Mouse (Mus musculus): ENCODE results near the gene Dop1a. TPM values are rescaled to one million over a fixed set of nuclear protein-coding genes. Genes with fewer than 3 reads are reported as not detected.
A peak's percentile ranks its signal among the peaks of the same experiment; 100 is the strongest.

Dop1a gene
- polyA plus RNA-seq, 1 experiment from 2014 or later: 21.7 TPM

DNA sequence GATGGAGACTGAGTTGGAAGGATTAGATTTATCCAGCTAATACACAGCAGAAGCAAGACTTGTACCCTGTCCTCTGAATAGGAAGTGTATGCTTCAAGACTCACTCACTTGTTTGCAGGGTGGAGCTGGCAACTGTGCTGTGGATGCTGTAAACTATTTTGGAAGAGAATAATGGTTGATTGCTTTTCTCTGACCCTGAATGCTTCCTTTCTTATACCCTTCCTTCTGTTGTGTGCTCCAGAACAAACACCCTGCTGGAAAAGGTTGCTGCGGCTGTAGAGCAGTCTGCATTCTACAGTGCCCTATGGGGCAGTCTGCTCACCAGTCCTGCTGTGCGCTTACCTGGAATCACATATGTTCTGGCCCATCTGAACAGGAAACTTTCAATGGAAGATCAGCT lies 24.8 kb downstream of the Dop1a start:
- no peak for ATAC-seq
- POLR2A ChIA-PET: no interaction called here
- CTCF ChIA-PET: interaction anchor here (1.0 to 1.7 kb wide), 2 partner anchors 14 to 53 kb away, joined by 3 to 5 read pairs; no protein-coding TSS in a partner anchor
- no peak for TF ChIP-seq CTCF (IDR thresholded peaks at IDR 0.05)
- in situ Hi-C loops (cut with MboI; ENCODE audit: low pct_unique_long_range_greater_than_20kb): no loop called here
- H3K27me3 ChIP-seq: no peaks in the 10 kb centered on the region
- DNase-seq (ENCODE audit: low read depth, low spot score): no peak

GRCm38 (mm10) chr9:86496261-86496660 lies 29.3 kb downstream of the Dop1a start:
- DNase-seq (ENCODE audit: low read depth, low spot score): no peak
- ChIA-PET POLR2A (no interaction called here), CTCF (interaction anchor here (1.3 kb wide), 1 partner anchor 15 kb away, joined by 3 read pairs; no protein-coding TSS in a partner anchor)
- no peaks in the 10 kb centered on the region for H3K27me3 ChIP-seq
- TF ChIP-seq CTCF (IDR thresholded peaks at IDR 0.05): no peak
- no peak for ATAC-seq
- in situ Hi-C loops (cut with MboI; ENCODE audit: low pct_unique_long_range_greater_than_20kb): no loop called here

GRCm38 (mm10) chr9:86499083-86499482 lies 32.1 kb downstream of the Dop1a start:
- ChIA-PET POLR2A (no interaction called here), CTCF (interaction anchor here (0.7 to 2.5 kb wide), 4 partner anchors 21 to 47 kb away, joined by 3 to 8 read pairs (median 4); no protein-coding TSS in a partner anchor)
- no peaks in the 10 kb centered on the region for H3K27me3 ChIP-seq
- no peak for DNase-seq (ENCODE audit: low read depth, low spot score)
- no peak for ATAC-seq
- in situ Hi-C loops (cut with MboI; ENCODE audit: low pct_unique_long_range_greater_than_20kb): no loop called here
- no peak for TF ChIP-seq CTCF (IDR thresholded peaks at IDR 0.05)

DNA sequence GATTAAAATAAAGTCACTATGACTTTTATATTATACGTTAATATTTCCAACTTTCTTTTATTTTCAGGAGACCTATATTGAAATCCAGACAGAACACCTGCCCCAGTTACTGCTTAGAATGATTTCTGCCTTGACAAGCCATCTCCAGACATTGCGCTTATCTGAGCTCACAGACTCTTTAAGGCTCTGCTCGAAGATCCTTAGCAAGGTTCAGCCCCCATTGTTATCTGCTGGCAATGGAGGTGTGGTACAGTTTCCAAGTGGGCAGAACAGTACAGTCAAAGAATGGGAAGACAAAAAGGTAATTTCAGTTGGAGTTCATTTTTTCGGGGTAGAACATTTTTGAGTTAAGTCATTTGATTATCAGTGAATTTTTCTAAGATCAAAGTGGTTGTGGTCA lies 40.5 kb downstream of the Dop1a start:
- no peaks in the 10 kb centered on the region for H3K27me3 ChIP-seq
- ATAC-seq (no peak), DNase-seq (ENCODE audit: low read depth, low spot score) (no peak)
- POLR2A ChIA-PET: no interaction called here
- TF ChIP-seq CTCF (IDR thresholded peaks at IDR 0.05): no peak
- in situ Hi-C loops (cut with MboI; ENCODE audit: low pct_unique_long_range_greater_than_20kb): no loop called here
- CTCF ChIA-PET: interaction anchor here (2.0 to 2.6 kb wide), 2 partner anchors 15 to 16 kb away, joined by 5 read pairs; no protein-coding TSS in a partner anchor

- H3K27me3 ChIP-seq: no peaks in the 10 kb centered on the region
- ATAC-seq (no peak), DNase-seq (ENCODE audit: low read depth, low spot score) (no peak)
- in situ Hi-C loops (cut with MboI; ENCODE audit: low pct_unique_long_range_greater_than_20kb): no loop called here
- ChIA-PET POLR2A (interaction anchor here (1.1 kb wide), 1 partner anchor 17 kb away, joined by 3 read pairs; no protein-coding TSS in a partner anchor), CTCF (interaction anchor here (1.4 kb wide), 1 partner anchor 31 kb away, joined by 3 read pairs; no protein-coding TSS in a partner anchor)
- TF ChIP-seq CTCF (IDR thresholded peaks at IDR 0.05): no peak
Observed at GRCm38 (mm10) chr9:86513733-86514132, 46.8 kb downstream of the Dop1a start.

DNA sequence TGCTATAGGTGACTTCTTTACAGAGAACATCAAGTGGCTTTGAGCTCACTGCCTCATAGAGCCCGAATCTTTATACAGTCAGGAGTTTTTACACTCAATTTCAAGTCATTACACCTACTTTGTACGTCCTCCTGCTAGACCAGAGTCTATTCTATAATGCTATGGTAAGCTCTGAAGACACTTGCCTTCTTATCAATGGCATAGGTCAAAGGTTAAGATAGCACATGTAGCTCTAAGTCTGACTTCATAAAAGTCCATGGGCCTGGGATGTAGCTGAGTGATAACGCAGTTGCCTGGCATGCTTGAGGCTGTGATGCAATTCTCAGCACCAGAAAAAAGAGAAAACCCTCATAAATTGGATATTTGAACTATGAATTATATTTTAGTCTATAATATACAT lies 47.4 kb downstream of the Dop1a start:
- POLR2A ChIA-PET: no interaction called here
- TF ChIP-seq CTCF (IDR thresholded peaks at IDR 0.05): no peak
- DNase-seq (ENCODE audit: low read depth, low spot score) (no peak), ATAC-seq (no peak)
- in situ Hi-C loops (cut with MboI; ENCODE audit: low pct_unique_long_range_greater_than_20kb): no loop called here
- H3K27me3 ChIP-seq: no peaks in the 10 kb centered on the region
- CTCF ChIA-PET: interaction anchor here (0.6 to 1.4 kb wide), 3 partner anchors 15 to 30 kb away, joined by 3 read pairs; no protein-coding TSS in a partner anchor

- no peak for ATAC-seq
- no peak for TF ChIP-seq CTCF (IDR thresholded peaks at IDR 0.05)
- in situ Hi-C loops (cut with MboI; ENCODE audit: low pct_unique_long_range_greater_than_20kb): no loop called here
- POLR2A ChIA-PET: no interaction called here
- H3K27me3 ChIP-seq: no peaks in the 10 kb centered on the region
- CTCF ChIA-PET: interaction anchor here (0.6 to 1.4 kb wide), 4 partner anchors 15 to 58 kb away, joined by 3 to 4 read pairs (median 3); no protein-coding TSS in a partner anchor
- DNase-seq (ENCODE audit: low read depth, low spot score): no peak
Observed at GRCm38 (mm10) chr9:86514798-86515197, 47.8 kb downstream of the Dop1a start.

- CTCF ChIA-PET: interaction anchor here (0.7 to 1.1 kb wide), 2 partner anchors 14 to 46 kb away, joined by 4 to 5 read pairs; no protein-coding TSS in a partner anchor
- H3K27me3 ChIP-seq: no peaks in the 10 kb centered on the region
- POLR2A ChIA-PET: no interaction called here
- in situ Hi-C loops (cut with MboI; ENCODE audit: low pct_unique_long_range_greater_than_20kb): no loop called here
- peak; percentile 13 for TF ChIP-seq CTCF (IDR thresholded peaks at IDR 0.05)
- DNase-seq (ENCODE audit: low read depth, low spot score) (no peak), ATAC-seq (no peak)
Observed at GRCm38 (mm10) chr9:86522335-86522734, 55.4 kb downstream of the Dop1a start.

GRCm38 (mm10) chr9:86525600-86525999 lies 58.6 kb downstream of the Dop1a start:
- TF ChIP-seq CTCF (IDR thresholded peaks at IDR 0.05): no peak
- H3K27me3 ChIP-seq: no peaks in the 10 kb centered on the region
- POLR2A ChIA-PET: no interaction called here
- no peak for ATAC-seq
- CTCF ChIA-PET: no interaction called here
- DNase-seq (ENCODE audit: low read depth, low spot score): no peak
- in situ Hi-C loops (cut with MboI; ENCODE audit: low pct_unique_long_range_greater_than_20kb): no loop called here

- CTCF ChIA-PET: interaction anchor here (1.4 kb wide), 1 partner anchor 13 kb away, joined by 4 read pairs; no protein-coding TSS in a partner anchor
- in situ Hi-C loops (cut with MboI; ENCODE audit: low pct_unique_long_range_greater_than_20kb): no loop called here
- POLR2A ChIA-PET: interaction anchor here (1.2 kb wide), 1 partner anchor 1757 kb away, joined by 4 read pairs; no protein-coding TSS in a partner anchor
- TF ChIP-seq CTCF (IDR thresholded peaks at IDR 0.05): no peak
- no peak for DNase-seq (ENCODE audit: low read depth, low spot score)
- H3K27me3 ChIP-seq: no peaks in the 10 kb centered on the region
- ATAC-seq: no peak
Observed at GRCm38 (mm10) chr9:86534071-86534470, 67.1 kb downstream of the Dop1a start.

- ChIA-PET POLR2A (interaction anchor here (0.6 kb wide), 1 partner anchor 16 kb away, joined by 3 read pairs; no protein-coding TSS in a partner anchor), CTCF (interaction anchor here (1.5 to 2.3 kb wide), 5 partner anchors 14 to 203 kb away, joined by 4 to 7 read pairs (median 6); partner anchors contain the start of gene Dop1a)
- no peak for TF ChIP-seq CTCF (IDR thresholded peaks at IDR 0.05)
- no peak for DNase-seq (ENCODE audit: low read depth, low spot score)
- no peaks in the 10 kb centered on the region for H3K27me3 ChIP-seq
- ATAC-seq: no peak
- in situ Hi-C loops (cut with MboI; ENCODE audit: low pct_unique_long_range_greater_than_20kb): no loop called here
Observed at GRCm38 (mm10) chr9:86543451-86543850, 76.5 kb downstream of the Dop1a start.

Data from Patski (cell line).